8 mouse cellular contexts compared by ENCODE assay signal in genomic region chr8:8992461-8993032, GRCm38 (mm10).
DNase-seq lines count a peak whose midpoint lies in the region; ATAC-seq and TF ChIP-seq lines count a peak whose summit lies in the region.

No protein-coding gene starts in this region.

- TF ChIP-seq RAD21 in CH12.LX (IDR thresholded peaks at IDR 0.05; ENCODE audit: low read depth, low read length) = peak; percentile 43

- no peak overlapping the region for H3K9ac ChIP-seq in CH12.LX (ENCODE audit: insufficient read depth, low read depth)
- no peak overlapping the region for H3K9ac ChIP-seq in forebrain, embryonic 12.5 days
- no peak overlapping the region; the same call in 1 of the 2 replicates for H3K9ac ChIP-seq in heart, postnatal 0 days (replicated peaks; ENCODE audit: low read depth, low read length)
- H3K9ac ChIP-seq in liver, embryonic 14.5 days (replicated peaks) = no peak overlapping the region

- no peaks in the 10 kb centered on the region for H3K27me3 ChIP-seq in CH12.LX (replicated peaks)
- H3K27me3 ChIP-seq in forebrain, embryonic 12.5 days = 0 out of 2 replicates have a peak, but pooled peaks cover 6% of the 10 kb centered on the region
- no peaks in the 10 kb centered on the region for H3K27me3 ChIP-seq in heart, postnatal 0 days (ENCODE audit: control insufficient read depth, insufficient read depth, low read length)
- peaks cover 2% of the 10 kb centered on the region for H3K27me3 ChIP-seq in liver, embryonic 14.5 days (ENCODE audit: control insufficient read depth, insufficient read depth, low read length)

- 6% methylated on average over 11 of the region's 11 CpGs for WGBS in forebrain, embryonic 12.5 days
- 3% methylated on average over 11 of the region's 11 CpGs for WGBS in heart, postnatal 0 days
- 13% methylated on average over 11 of the region's 11 CpGs for WGBS in liver, embryonic 14.5 days (ENCODE audit: insufficient replicate concordance)
- WGBS in olfactory bulb, adult 2 months = 15% methylated on average over 11 of the region's 11 CpGs

- peak; percentile 21 for ATAC-seq in forebrain, embryonic 12.5 days (ENCODE audit: low FRiP score)
- ATAC-seq in heart, postnatal 0 days (ENCODE audit: insufficient read depth, low read depth) = peak; percentile 76
- no peak for ATAC-seq in liver, embryonic 14.5 days (ENCODE audit: insufficient read depth)

- H3K79me2 ChIP-seq in CH12.LX (replicated peaks; ENCODE audit: control insufficient read depth, extremely low read depth, insufficient read depth, poor library complexity, severe bottlenecking) = no peaks in the 10 kb centered on the region

- no peak overlapping the region for H3K27ac ChIP-seq in CH12.LX (ENCODE audit: insufficient read depth, low read depth)
- H3K27ac ChIP-seq in brown adipose tissue, adult 24 weeks (replicated peaks; ENCODE audit: low read depth, low read length) = peak overlapping the region; percentile 88
- H3K27ac ChIP-seq in forebrain, embryonic 12.5 days = peak overlapping the region; percentile 68; the same call in 1 of the 2 replicates
- H3K27ac ChIP-seq in heart, postnatal 0 days (ENCODE audit: low read depth) = peak overlapping the region; percentile 82
- H3K27ac ChIP-seq in liver, embryonic 14.5 days = no peak overlapping the region
- H3K27ac ChIP-seq in olfactory bulb, adult 2 months (ENCODE audit: insufficient read depth, low read depth, low read length) = peak overlapping the region; percentile 6; the same call in 1 of the 2 replicates

- dilution Hi-C loops in CH12.LX (cut with MboI; ENCODE audit: extremely low pct_ligation_motif_present, extremely low pct_unique_long_range_greater_than_20kb, low sequenced_read_pairs) = no loop called here

- DNase-seq in CH12.LX (ENCODE audit: extremely low read depth) = peak; percentile 3
- peak; percentile 85 for DNase-seq in heart, postnatal 0 days (ENCODE audit: low spot score)
- DNase-seq in kidney, postnatal 36 days = peak; percentile 80 to 93
- DNase-seq in liver, embryonic 14.5 days (ENCODE audit: low read depth in 3 of 3, low spot score in 3 of 3) = peak in 2 of 3 experiments; percentile 16 to 27
- peak; percentile 27 to 65 for DNase-seq in thymus, postnatal 10 days (ENCODE audit: low spot score in 2 of 2)

- H3K4me3 ChIP-seq in CH12.LX (replicated peaks in 1 of 3; ENCODE audit: low read depth in 2 of 3, low read length in 2 of 3, poor library complexity in 1 of 3) = no peak overlapping the region
- no peak overlapping the region for H3K4me3 ChIP-seq in brown adipose tissue, adult 24 weeks (ENCODE audit: insufficient read depth, low read depth, low read length)
- H3K4me3 ChIP-seq in forebrain, embryonic 12.5 days (replicated peaks) = 0 out of 2 replicates have a peak overlapping the region, but pooled peaks have one; percentile 8
- H3K4me3 ChIP-seq in heart, postnatal 0 days (ENCODE audit: low read depth, low read length) = peak overlapping the region; percentile 15; the same call in 1 of the 2 replicates
- no peak overlapping the region for H3K4me3 ChIP-seq in liver, embryonic 14.5 days (ENCODE audit: insufficient read depth in 1 of 2, low read depth in 2 of 2, low read length in 2 of 2)
- H3K4me3 ChIP-seq in olfactory bulb, adult 2 months (ENCODE audit: insufficient read depth, low read depth, low read length) = no peak overlapping the region

- H3K9me3 ChIP-seq in CH12.LX (replicated peaks; ENCODE audit: low read length) = peaks cover 64% of the 10 kb centered on the region
- H3K9me3 ChIP-seq in forebrain, embryonic 12.5 days = no peaks in the 10 kb centered on the region
- no peaks in the 10 kb centered on the region for H3K9me3 ChIP-seq in heart, postnatal 0 days (replicated peaks; ENCODE audit: control insufficient read depth, low read length)
- H3K9me3 ChIP-seq in liver, embryonic 14.5 days (ENCODE audit: control insufficient read depth, low read length) = no peaks in the 10 kb centered on the region

- H3K36me3 ChIP-seq in CH12.LX (replicated peaks in 1 of 2; ENCODE audit: control insufficient read depth in 1 of 2, insufficient read depth in 1 of 2, low read length in 1 of 2) = no peaks in the 10 kb centered on the region
- no peaks in the 10 kb centered on the region for H3K36me3 ChIP-seq in forebrain, embryonic 12.5 days (replicated peaks)
- no peaks in the 10 kb centered on the region for H3K36me3 ChIP-seq in heart, postnatal 0 days (replicated peaks; ENCODE audit: control insufficient read depth, insufficient read depth, low read length)
- H3K36me3 ChIP-seq in liver, embryonic 14.5 days (replicated peaks; ENCODE audit: control insufficient read depth, insufficient read depth, low read depth) = no peaks in the 10 kb centered on the region

- no peaks in the 10 kb centered on the region for H3K4me1 ChIP-seq in CH12.LX (ENCODE audit: control insufficient read depth in 1 of 2, insufficient read depth in 2 of 2)
- H3K4me1 ChIP-seq in brown adipose tissue, adult 24 weeks (ENCODE audit: control insufficient read depth, insufficient read depth, insufficient read length, low read length) = peaks cover 15% of the 10 kb centered on the region; the same call in 1 of the 2 replicates
- H3K4me1 ChIP-seq in forebrain, embryonic 12.5 days = peaks cover 33% of the 10 kb centered on the region
- peaks cover 29% of the 10 kb centered on the region for H3K4me1 ChIP-seq in heart, postnatal 0 days (ENCODE audit: control insufficient read depth, insufficient read depth)
- H3K4me1 ChIP-seq in liver, embryonic 14.5 days (replicated peaks; ENCODE audit: control insufficient read depth in 2 of 2, insufficient read depth in 2 of 2, low read length in 1 of 2) = 0 out of 4 replicates have a peak, but pooled peaks cover 0 to 2% of the 10 kb centered on the region in 2 experiments
- H3K4me1 ChIP-seq in olfactory bulb, adult 2 months (ENCODE audit: control insufficient read depth, insufficient read depth, low read length) = peaks cover 19% of the 10 kb centered on the region

- no peak for TF ChIP-seq EP300 in CH12.LX (IDR thresholded peaks at IDR 0.05; ENCODE audit: low read length)
- TF ChIP-seq EP300 in heart, postnatal 0 days (IDR thresholded peaks at IDR 0.05; ENCODE audit: low read depth) = peak; percentile 79
- TF ChIP-seq EP300 in liver, embryonic 14.5 days (IDR thresholded peaks at IDR 0.05; ENCODE audit: low read depth) = no peak

- no peak for TF ChIP-seq POLR2A in CH12.LX (IDR thresholded peaks at IDR 0.05; ENCODE audit: low read depth, low read length)
- no peak for TF ChIP-seq POLR2A in olfactory bulb, adult 2 months (IDR thresholded peaks at IDR 0.05; ENCODE audit: insufficient read depth, low read depth, low read length)

- peak in 1 of 2 experiments; percentile 38; a peak in 2 of 4 replicates for TF ChIP-seq CTCF in CH12.LX (conservative IDR thresholded peaks at IDR 0.05 in 1 of 2, IDR thresholded peaks at IDR 0.05 in 1 of 2; ENCODE audit: low read depth in 2 of 2, low read length in 2 of 2)
- TF ChIP-seq CTCF in heart, postnatal 0 days (IDR thresholded peaks at IDR 0.05; ENCODE audit: low read depth) = peak; percentile 74
- TF ChIP-seq CTCF in liver, embryonic 14.5 days (IDR thresholded peaks at IDR 0.05; ENCODE audit: low read depth) = peak; percentile 52; the same call in 1 of the 2 replicates
- no peak for TF ChIP-seq CTCF in olfactory bulb, adult 2 months (IDR thresholded peaks at IDR 0.05; ENCODE audit: insufficient read depth, low read depth, low read length)

- in situ Hi-C loops in CH12.LX (cut with MboI; ENCODE audit: low pct_ligation_motif_present, low pct_unique_long_range_greater_than_20kb, low sequenced_read_pairs) = no loop called here

- no peak overlapping the region for H3K4me2 ChIP-seq in CH12.LX (ENCODE audit: insufficient read depth, low read depth, poor library complexity, severe bottlenecking)
- H3K4me2 ChIP-seq in forebrain, embryonic 12.5 days = peak overlapping the region; percentile 39
- H3K4me2 ChIP-seq in heart, postnatal 0 days (ENCODE audit: low read depth, low read length) = peak overlapping the region; percentile 51
- H3K4me2 ChIP-seq in liver, embryonic 14.5 days (ENCODE audit: low read depth) = no peak overlapping the region

TF ChIP-seq in CH12.LX, 34 proteins besides CTCF, POLR2A, EP300 and RAD21:
- TF ChIP-seq TBP (conservative IDR thresholded peaks at IDR 0.05; ENCODE audit: low read depth, low read length) (no peak), MYC (IDR thresholded peaks at IDR 0.05; ENCODE audit: low read depth, low read length) (no peak), ZNF384 (IDR thresholded peaks at IDR 0.05; ENCODE audit: low read depth, low read length) (peak; percentile 51), TCF12 (IDR thresholded peaks at IDR 0.05; ENCODE audit: low read depth, low read length) (no peak), MAFK (IDR thresholded peaks at IDR 0.05; ENCODE audit: insufficient replicate concordance, low read length) (no peak)

Comparison
In these comparisons a context has a peak if more than half of its experiments do, and no peak if none do; other contexts are left out.
1. DNase-seq: peak in every context shown above with its lines; median percentile 86 in kidney, postnatal 36 days; 85 in heart, postnatal 0 days; 46 in thymus, postnatal 10 days; 22 in liver, embryonic 14.5 days; 3 in CH12.LX.
2. H3K27ac ChIP-seq: peak in brown adipose tissue, adult 24 weeks (single experiment), forebrain, embryonic 12.5 days (single experiment), heart, postnatal 0 days (single experiment) and olfactory bulb, adult 2 months (single experiment); none in CH12.LX (single experiment) and liver, embryonic 14.5 days (single experiment).
3. H3K4me2 ChIP-seq: peak in forebrain, embryonic 12.5 days (single experiment) and heart, postnatal 0 days (single experiment); none in CH12.LX (single experiment) and liver, embryonic 14.5 days (single experiment).
4. H3K4me3 ChIP-seq: peak in forebrain, embryonic 12.5 days (single experiment) and heart, postnatal 0 days (single experiment); none in CH12.LX (0 of 3), brown adipose tissue, adult 24 weeks (single experiment), liver, embryonic 14.5 days (0 of 2) and olfactory bulb, adult 2 months (single experiment).